Mouse (Mus musculus): ENCODE measurements around the gene Cyfip1. TPM values are rescaled to one million over a fixed set of nuclear protein-coding genes. Genes with fewer than 3 reads are reported as not detected.
"Not testable (repeated sequence)": the region's sequence is repeated elsewhere in the genome, so short reads cannot be mapped to it uniquely, and the experiment has no call there.

Gene Cyfip1
- total RNA-seq, 2 experiments from 2014 or later, result 65.5 to 73.2 TPM

- DNase-seq (ENCODE audit: low spot score in 2 of 2), result not testable (repeated sequence)
Observed at GRCm38 (mm10) chr7:55918365-55918764, 76.8 kb downstream of the Cyfip1 start.

GRCm38 (mm10) chr7:55927262-55927661 lies 85.7 kb downstream of the Cyfip1 start:
- DNase-seq (ENCODE audit: low spot score in 2 of 2), result no peak
- intact Hi-C loops (cut with DNase I), result no loop called here

More at GRCm38 (mm10) chr7:55918365-55918764, 76.8 kb downstream of the Cyfip1 start:
- intact Hi-C loops (cut with DNase I), result not testable (repeated sequence)

GRCm38 (mm10) chr7:55928649-55929048 lies 87.1 kb downstream of the Cyfip1 start:
- DNase-seq (ENCODE audit: low spot score in 2 of 2), result no peak
- intact Hi-C loops (cut with DNase I), result no loop called here

GRCm38 (mm10) chr7:55935025-55935424 lies 93.5 kb downstream of the Cyfip1 start:
- intact Hi-C loops (cut with DNase I), result no loop called here
- DNase-seq (ENCODE audit: low spot score in 2 of 2), result no peak

GRCm38 (mm10) chr7:55938341-55938740 lies 96.8 kb downstream of the Cyfip1 start:
- no peak for DNase-seq (ENCODE audit: low spot score in 2 of 2)
- intact Hi-C loops (cut with DNase I), result no loop called here

GRCm38 (mm10) chr7:55956054-55956453 lies 114.5 kb downstream of the Cyfip1 start:
- intact Hi-C loops (cut with DNase I), result no loop called here
- no peak for DNase-seq (ENCODE audit: low spot score in 2 of 2)

GRCm38 (mm10) chr7:55957178-55957577 lies 115.6 kb downstream of the Cyfip1 start:
- intact Hi-C loops (cut with DNase I), result no loop called here
- DNase-seq (ENCODE audit: low spot score in 2 of 2), result no peak

- DNase-seq (ENCODE audit: low spot score in 2 of 2), result no peak
- intact Hi-C loops (cut with DNase I), result no loop called here
Observed at GRCm38 (mm10) chr7:55957916-55958315, 116.4 kb downstream of the Cyfip1 start.

GRCm38 (mm10) chr7:55959801-55960200 lies 118.3 kb downstream of the Cyfip1 start:
- DNase-seq (ENCODE audit: low spot score in 2 of 2), result no peak
- intact Hi-C loops (cut with DNase I), result no loop called here

- intact Hi-C loops (cut with DNase I), result no loop called here
- no peak for DNase-seq (ENCODE audit: low spot score in 2 of 2)
Observed at GRCm38 (mm10) chr7:55960506-55960905, 119.0 kb downstream of the Cyfip1 start.

GRCm38 (mm10) chr7:55962004-55962908 lies 120.7 kb downstream of the Cyfip1 start, which contains the start of gene Nipa2:
Nipa2 (minus strand) TSS chr7:55962476.
- DNase-seq (ENCODE audit: low spot score in 2 of 2), result peak; percentile 95
- intact Hi-C loops (cut with DNase I), result no loop called here

GRCm38 (mm10) chr7:55966866-55967460 lies 125.4 kb downstream of the Cyfip1 start:
- DNase-seq (ENCODE audit: low spot score in 2 of 2), result no peak
- intact Hi-C loops (cut with DNase I), result no loop called here

GRCm38 (mm10) chr7:55968258-55968901 lies 126.8 kb downstream of the Cyfip1 start:
- DNase-seq (ENCODE audit: low spot score in 2 of 2), result peak; percentile 36 to 44
- intact Hi-C loops (cut with DNase I), result no loop called here

- DNase-seq (ENCODE audit: low spot score in 2 of 2), result no peak
- intact Hi-C loops (cut with DNase I), result no loop called here
Observed at GRCm38 (mm10) chr7:55969415-55969814, 127.9 kb downstream of the Cyfip1 start.

GRCm38 (mm10) chr7:55974429-55974828 lies 132.9 kb downstream of the Cyfip1 start:
- DNase-seq (ENCODE audit: low spot score in 2 of 2), result no peak
- intact Hi-C loops (cut with DNase I), result no loop called here

GRCm38 (mm10) chr7:55981511-55981910 lies 140.0 kb downstream of the Cyfip1 start:
- no peak for DNase-seq (ENCODE audit: low spot score in 2 of 2)
- intact Hi-C loops (cut with DNase I), result no loop called here

Other genes with a start within 250 kb of the Cyfip1 start
- gene Siglech, start 73.6 kb upstream of the Cyfip1 start, total RNA-seq (2021), result 10 to 100 TPM; 13.1 to 13.2 TPM
- 10 to 100 TPM; 30.9 to 35.5 TPM for gene Tubgcp5, start 47.6 kb upstream of the Cyfip1 start, total RNA-seq (2021)
- gene Nipa2, start 120.7 kb downstream of the Cyfip1 start, total RNA-seq (2021), result 10 to 100 TPM; 51.0 to 59.2 TPM
- gene Nipa1, start 178.2 kb downstream of the Cyfip1 start, total RNA-seq (2021), result 10 to 100 TPM; 62.1 to 71.4 TPM
- 100 to 1,000 TPM; 134 to 143 TPM for gene Herc2, start 208.5 kb downstream of the Cyfip1 start, total RNA-seq (2021)

Measured in left cerebral cortex, postnatal 36 days (tissue).